Mouse (Mus musculus): Measurements from ENCODE around the gene Cyp24a1. TPM values are rescaled to one million over a fixed set of nuclear protein-coding genes. Genes with fewer than 3 reads are reported as not detected.

The Cyp24a1 gene
- polyA plus RNA-seq, 1 experiment, result 0.08 TPM

GRCm38 (mm10) chr2:170446843-170447383 lies 50.0 kb downstream of the Cyp24a1 start:
- DNase-seq (ENCODE audit: extremely low spot score in 1 of 2, low spot score in 1 of 2), result no peak

- peak in 1 of 2 experiments; percentile 20 for DNase-seq (ENCODE audit: extremely low spot score in 1 of 2, low spot score in 1 of 2)
Observed at GRCm38 (mm10) chr2:170445861-170446260, 51.1 kb downstream of the Cyp24a1 start.

GRCm38 (mm10) chr2:170442535-170442934 lies 54.4 kb downstream of the Cyp24a1 start:
- peak in 1 of 2 experiments; percentile 46 for DNase-seq (ENCODE audit: extremely low spot score in 1 of 2, low spot score in 1 of 2)

GRCm38 (mm10) chr2:170438782-170439181 lies 58.2 kb downstream of the Cyp24a1 start:
- DNase-seq (ENCODE audit: extremely low spot score in 1 of 2, low spot score in 1 of 2), result no peak

- no peak for DNase-seq (ENCODE audit: extremely low spot score in 1 of 2, low spot score in 1 of 2)
Observed at GRCm38 (mm10) chr2:170436204-170436603, 60.7 kb downstream of the Cyp24a1 start.

Other genes with a start within 250 kb of the Cyp24a1 start
- 87.9 and 104 TPM in 2 replicates for gene Bcas1, start 69.3 kb downstream of the Cyp24a1 start, polyA plus RNA-seq (2012; rRNA removed)
- gene Pfdn4, start 717 bp downstream of the Cyp24a1 start, polyA plus RNA-seq (2012; rRNA removed), result 30.8 and 32.9 TPM in 2 replicates
- gene 4930470P17Rik, start 104.9 kb upstream of the Cyp24a1 start, polyA plus RNA-seq (2012; rRNA removed), result not detected in 2 replicates
- gene Dok5, start 234.7 kb upstream of the Cyp24a1 start, polyA plus RNA-seq (2012; rRNA removed), result 28.9 and 30.2 TPM in 2 replicates